Mouse (Mus musculus): ENCODE results near the gene Gad1. TPM values are rescaled to one million over a fixed set of nuclear protein-coding genes. Genes with fewer than 3 reads are reported as not detected.

Gene Gad1
- polyA plus RNA-seq (2014; fragmentation: Illumina TruSeq; extraction: RNeasy Lipid Tissue Mini Kit (QIAGEN cat#74804); ENCODE audit: low replicate concordance) = not detected

GRCm38 (mm10) chr2:70552772-70553171, at the start of gene Gad1:
Gene Gad1, plus strand, starts transcription at chr2:70553072.

GRCm38 (mm10) chr2:70508496-70508895, 44.4 kb upstream of the Gad1 start, which contains the start of gene Erich2:
Gene Erich2, plus strand, starts transcription at chr2:70508819.

Other genes starting within 250 kb of the Gad1 start
- 2.7 TPM for gene Sp5, start 78.1 kb upstream of the Gad1 start, polyA plus RNA-seq (2014; fragmentation: Illumina TruSeq; extraction: RNeasy Lipid Tissue Mini Kit (QIAGEN cat#74804); ENCODE audit: low replicate concordance)
- 1.8 TPM for gene Erich2, start 44.3 kb upstream of the Gad1 start, polyA plus RNA-seq (2014; fragmentation: Illumina TruSeq; extraction: RNeasy Lipid Tissue Mini Kit (QIAGEN cat#74804); ENCODE audit: low replicate concordance)
- gene Gorasp2, start 108.5 kb downstream of the Gad1 start, polyA plus RNA-seq (2014; fragmentation: Illumina TruSeq; extraction: RNeasy Lipid Tissue Mini Kit (QIAGEN cat#74804); ENCODE audit: low replicate concordance) = 88.5 TPM
- not detected for gene Gm26558, start 109.0 kb downstream of the Gad1 start, polyA plus RNA-seq (2014; fragmentation: Illumina TruSeq; extraction: RNeasy Lipid Tissue Mini Kit (QIAGEN cat#74804); ENCODE audit: low replicate concordance)